Mouse (Mus musculus): ENCODE measurements at regions not wholly inside any gene's neighbourhood (a gene's known extent, or its start where the extent isn't known, plus 50 kb on each side); places are given as distances from the start of the nearest gene placed in this dataset.

DNA sequence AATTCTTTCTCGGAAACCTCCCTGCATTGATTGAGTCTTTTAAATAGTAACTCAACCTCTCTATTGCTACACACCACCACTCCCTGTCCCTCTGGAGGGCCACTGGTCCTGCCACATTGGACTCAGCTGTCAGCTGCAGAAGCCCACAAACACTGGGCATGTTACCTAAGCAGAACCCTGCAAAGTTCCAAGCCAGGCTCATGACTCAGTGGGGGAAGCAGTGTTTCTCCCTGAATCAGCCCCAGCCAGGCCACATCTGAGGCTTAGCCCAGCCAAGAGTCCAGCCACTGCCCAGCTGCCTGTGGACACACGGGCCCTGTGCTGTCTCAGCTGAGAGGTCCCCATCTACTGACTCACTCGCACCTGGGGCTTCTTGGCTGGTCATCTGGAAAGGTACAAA is 234.8 kb upstream of the Fn1 start:
- 71% methylated on average over 3 of the region's 3 CpGs for WGBS
- H3K9me3 ChIP-seq (ENCODE audit: control insufficient read depth, low read length) = no peaks in the 10 kb centered on the region
- H3K36me3 ChIP-seq (ENCODE audit: control insufficient read depth, insufficient read depth, low read length) = no peaks in the 10 kb centered on the region
- no peak overlapping the region for H3K27ac ChIP-seq (ENCODE audit: low read length)
- H3K9ac ChIP-seq (ENCODE audit: low read depth, low read length) = no peak overlapping the region
- no peaks in the 10 kb centered on the region for H3K4me1 ChIP-seq (ENCODE audit: control insufficient read depth, insufficient read depth, low read length)
- H3K27me3 ChIP-seq (replicated peaks; ENCODE audit: control insufficient read depth, insufficient read depth, low read length) = no peaks in the 10 kb centered on the region
- ATAC-seq = peak; percentile 37; the same call in 1 of the 2 replicates
- no peak overlapping the region for H3K4me3 ChIP-seq (ENCODE audit: low read length)
- H3K4me2 ChIP-seq (ENCODE audit: low read depth, low read length) = no peak overlapping the region

- H3K4me2 ChIP-seq (ENCODE audit: low read depth, low read length) = peak overlapping the region; percentile 28; the same call in 1 of the 2 replicates
- H3K4me1 ChIP-seq (ENCODE audit: control insufficient read depth, insufficient read depth, low read length) = no peaks in the 10 kb centered on the region
- ATAC-seq = peak; percentile 93
- no peaks in the 10 kb centered on the region for H3K36me3 ChIP-seq (ENCODE audit: control insufficient read depth, insufficient read depth, low read length)
- H3K27me3 ChIP-seq (replicated peaks; ENCODE audit: control insufficient read depth, insufficient read depth, low read length) = no peaks in the 10 kb centered on the region
- H3K9ac ChIP-seq (ENCODE audit: low read depth, low read length) = no peak overlapping the region
- no peak overlapping the region for H3K27ac ChIP-seq (ENCODE audit: low read length)
- no peaks in the 10 kb centered on the region for H3K9me3 ChIP-seq (ENCODE audit: control insufficient read depth, low read length)
- no peak overlapping the region for H3K4me3 ChIP-seq (ENCODE audit: low read length)
- WGBS = 64% methylated on average over 6 of the region's 6 CpGs
Measured at GRCm38 (mm10) chr1:71886903-71887302, 233.9 kb upstream of the Fn1 start.

- no peak for ATAC-seq
- Histone ChIP-seq H3K4me2 (ENCODE audit: low read depth, low read length) (no peak overlapping the region), H3K36me3 (ENCODE audit: control insufficient read depth, insufficient read depth, low read length) (no peaks in the 10 kb centered on the region), H3K4me3 (ENCODE audit: low read length) (no peak overlapping the region), H3K9me3 (ENCODE audit: control insufficient read depth, low read length) (no peaks in the 10 kb centered on the region), H3K4me1 (ENCODE audit: control insufficient read depth, insufficient read depth, low read length) (no peaks in the 10 kb centered on the region), H3K27ac (ENCODE audit: low read length) (no peak overlapping the region), H3K9ac (ENCODE audit: low read depth, low read length) (no peak overlapping the region), H3K27me3 (replicated peaks; ENCODE audit: control insufficient read depth, insufficient read depth, low read length) (no peaks in the 10 kb centered on the region)
- WGBS = 61% methylated on average over 5 of the region's 5 CpGs
Measured at GRCm38 (mm10) chr1:71886233-71886632, 233.2 kb upstream of the Fn1 start.

DNA sequence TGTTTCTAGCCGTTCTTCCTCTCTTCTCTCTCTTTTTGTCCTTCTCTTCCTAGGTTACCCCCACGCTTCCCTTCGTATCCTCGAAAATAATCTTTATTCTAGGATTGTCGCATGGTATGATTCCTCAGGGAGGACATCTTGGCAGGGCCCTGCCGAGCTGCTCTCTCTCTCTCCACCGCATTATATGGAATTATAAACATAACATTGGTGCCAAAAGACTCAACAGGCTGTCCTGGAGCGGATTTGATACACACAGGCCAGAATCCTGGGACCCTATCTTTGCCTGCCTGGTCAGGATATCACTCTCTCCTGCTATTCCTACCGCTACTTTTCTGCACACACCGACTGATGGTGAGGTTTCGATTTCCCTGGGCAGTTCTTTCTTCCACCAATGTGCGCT is 228.9 kb upstream of the Fn1 start:
- Histone ChIP-seq H3K27me3 (replicated peaks; ENCODE audit: control insufficient read depth, insufficient read depth, low read length) (no peaks in the 10 kb centered on the region), H3K4me1 (ENCODE audit: control insufficient read depth, insufficient read depth, low read length) (no peaks in the 10 kb centered on the region), H3K4me3 (ENCODE audit: low read length) (no peak overlapping the region), H3K9me3 (ENCODE audit: control insufficient read depth, low read length) (no peaks in the 10 kb centered on the region), H3K27ac (ENCODE audit: low read length) (no peak overlapping the region), H3K9ac (ENCODE audit: low read depth, low read length) (no peak overlapping the region), H3K36me3 (ENCODE audit: control insufficient read depth, insufficient read depth, low read length) (no peaks in the 10 kb centered on the region), H3K4me2 (ENCODE audit: low read depth, low read length) (no peak overlapping the region)
- WGBS = 77% methylated on average over 12 of the region's 12 CpGs
- ATAC-seq = no peak

DNA sequence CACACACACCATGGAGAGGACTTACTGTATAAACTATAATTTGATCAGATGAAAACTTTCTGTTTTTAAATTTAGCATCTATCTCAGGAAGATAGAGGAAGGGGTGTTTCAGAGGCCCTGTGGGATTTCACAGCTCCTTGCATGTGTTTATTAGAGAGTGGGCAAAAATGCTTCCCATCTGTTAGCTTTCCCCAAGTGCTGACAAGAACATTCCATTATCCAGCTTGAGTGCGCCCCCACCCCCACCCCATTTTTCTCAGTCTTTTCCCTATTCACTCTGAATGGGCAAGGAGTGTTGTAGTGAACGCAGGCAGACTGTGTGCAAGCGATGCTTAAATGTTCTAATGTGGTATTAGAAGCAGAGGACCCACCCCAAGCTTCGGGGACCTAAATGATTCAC is 228.2 kb upstream of the Fn1 start:
- Histone ChIP-seq H3K9ac (ENCODE audit: low read depth, low read length) (no peak overlapping the region), H3K4me1 (ENCODE audit: control insufficient read depth, insufficient read depth, low read length) (no peaks in the 10 kb centered on the region), H3K27me3 (replicated peaks; ENCODE audit: control insufficient read depth, insufficient read depth, low read length) (no peaks in the 10 kb centered on the region), H3K27ac (ENCODE audit: low read length) (no peak overlapping the region), H3K36me3 (ENCODE audit: control insufficient read depth, insufficient read depth, low read length) (no peaks in the 10 kb centered on the region), H3K4me2 (ENCODE audit: low read depth, low read length) (no peak overlapping the region), H3K4me3 (ENCODE audit: low read length) (no peak overlapping the region), H3K9me3 (ENCODE audit: control insufficient read depth, low read length) (no peaks in the 10 kb centered on the region)
- WGBS = 79% methylated on average over 4 of the region's 4 CpGs
- ATAC-seq = no peak

DNA sequence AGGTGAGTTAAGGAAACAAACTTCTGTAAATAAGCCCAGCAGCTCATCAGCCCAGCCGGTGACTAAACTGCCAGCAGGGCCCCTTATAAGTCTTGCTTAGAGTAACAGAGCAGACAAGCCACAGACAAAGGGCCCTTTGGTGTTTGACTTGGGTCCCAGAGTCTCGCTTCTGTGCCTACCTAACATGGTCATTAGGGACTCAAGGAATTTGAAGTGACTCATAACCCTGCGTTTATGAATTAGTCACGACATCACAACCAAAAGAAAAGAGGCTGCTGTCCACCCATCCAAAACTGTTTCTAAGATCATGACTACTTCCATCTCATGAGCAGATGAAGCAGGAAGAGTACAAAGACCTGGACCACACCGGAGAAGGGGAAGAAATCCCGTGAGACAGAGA is 227.5 kb upstream of the Fn1 start:
- Histone ChIP-seq H3K27me3 (replicated peaks; ENCODE audit: control insufficient read depth, insufficient read depth, low read length) (no peaks in the 10 kb centered on the region), H3K27ac (ENCODE audit: low read length) (no peak overlapping the region), H3K9me3 (ENCODE audit: control insufficient read depth, low read length) (no peaks in the 10 kb centered on the region), H3K9ac (ENCODE audit: low read depth, low read length) (no peak overlapping the region), H3K4me1 (ENCODE audit: control insufficient read depth, insufficient read depth, low read length) (no peaks in the 10 kb centered on the region), H3K36me3 (ENCODE audit: control insufficient read depth, insufficient read depth, low read length) (no peaks in the 10 kb centered on the region), H3K4me2 (ENCODE audit: low read depth, low read length) (no peak overlapping the region), H3K4me3 (ENCODE audit: low read length) (no peak overlapping the region)
- 56% methylated on average over 6 of the region's 6 CpGs for WGBS
- ATAC-seq = no peak

DNA sequence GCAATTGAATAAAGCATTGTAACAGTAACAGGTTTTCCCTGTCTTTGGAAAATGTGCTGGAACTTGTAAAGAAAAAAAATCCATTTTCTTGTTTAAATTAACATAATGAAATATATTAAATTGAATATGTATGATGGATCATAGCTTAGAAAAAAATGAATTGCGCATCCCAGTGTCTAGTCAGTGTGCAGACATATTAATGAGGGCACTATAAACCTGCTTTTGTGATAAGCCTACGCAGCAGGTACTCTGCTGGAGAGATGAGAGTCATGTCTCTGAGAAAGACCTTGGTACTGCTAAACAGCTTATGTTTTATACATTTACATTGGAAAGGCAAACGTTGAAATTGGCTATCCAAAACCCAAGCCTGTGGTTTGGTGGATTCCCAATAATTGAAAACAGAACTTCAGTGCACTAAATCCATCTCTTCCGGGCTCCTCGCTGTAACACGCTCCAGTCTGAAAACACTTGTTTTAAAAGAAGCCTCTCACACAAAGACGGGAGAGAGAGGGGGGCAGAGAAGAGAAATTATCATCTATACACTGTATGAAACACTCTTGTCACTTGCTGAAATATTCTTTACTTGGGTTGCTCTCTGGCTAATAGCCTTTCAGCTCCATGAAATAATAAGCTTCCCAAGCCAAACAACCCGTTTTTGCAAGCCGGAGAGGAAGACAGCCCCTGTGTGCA is 223.9 kb upstream of the Fn1 start:
- Histone ChIP-seq H3K4me1 (ENCODE audit: control insufficient read depth, insufficient read depth, low read length) (no peaks in the 10 kb centered on the region), H3K4me3 (ENCODE audit: low read length) (no peak overlapping the region), H3K4me2 (ENCODE audit: low read depth, low read length) (no peak overlapping the region), H3K27me3 (replicated peaks; ENCODE audit: control insufficient read depth, insufficient read depth, low read length) (no peaks in the 10 kb centered on the region), H3K36me3 (ENCODE audit: control insufficient read depth, insufficient read depth, low read length) (no peaks in the 10 kb centered on the region), H3K27ac (ENCODE audit: low read length) (no peak overlapping the region), H3K9me3 (ENCODE audit: control insufficient read depth, low read length) (no peaks in the 10 kb centered on the region), H3K9ac (ENCODE audit: low read depth, low read length) (no peak overlapping the region)
- WGBS = 74% methylated on average over 9 of the region's 9 CpGs
- ATAC-seq = no peak

DNA sequence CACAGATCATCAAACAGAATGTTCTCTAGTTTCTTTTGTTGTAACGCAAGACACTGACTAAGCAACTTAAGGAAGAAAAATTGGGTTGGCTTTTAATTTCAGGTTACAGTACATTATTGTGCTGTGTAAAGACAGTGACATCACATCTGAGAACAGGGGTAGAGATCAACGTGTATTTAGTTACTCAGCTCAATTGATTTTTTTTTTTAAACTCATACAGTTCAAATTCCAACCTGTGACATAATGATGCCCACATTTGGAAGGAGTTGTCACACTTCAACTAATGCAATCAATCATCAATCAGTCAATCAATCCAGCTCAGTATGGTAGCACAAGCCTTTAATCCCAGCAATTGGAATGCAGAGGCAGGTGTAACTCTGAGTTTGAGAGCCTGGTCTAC is 221.0 kb upstream of the Fn1 start:
- H3K4me3 ChIP-seq (ENCODE audit: low read length) = no peak overlapping the region

GRCm38 (mm10) chr1:71865670-71866069 is 212.7 kb upstream of the Fn1 start:
- no peaks in the 10 kb centered on the region for H3K36me3 ChIP-seq (ENCODE audit: control insufficient read depth, insufficient read depth, low read length)
- 23% methylated on average over 4 of the region's 4 CpGs for WGBS
- no peaks in the 10 kb centered on the region for H3K9me3 ChIP-seq (ENCODE audit: control insufficient read depth, low read length)
- no peak overlapping the region for H3K27ac ChIP-seq (ENCODE audit: low read length)
- no peaks in the 10 kb centered on the region for H3K27me3 ChIP-seq (replicated peaks; ENCODE audit: control insufficient read depth, insufficient read depth, low read length)
- H3K4me1 ChIP-seq (ENCODE audit: control insufficient read depth, insufficient read depth, low read length) = 0 out of 2 replicates have a peak, but pooled peaks cover 5% of the 10 kb centered on the region
- no peak for ATAC-seq
- no peak overlapping the region for H3K4me2 ChIP-seq (ENCODE audit: low read depth, low read length)
- H3K9ac ChIP-seq (ENCODE audit: low read depth, low read length) = no peak overlapping the region
- H3K4me3 ChIP-seq (ENCODE audit: low read length) = no peak overlapping the region

More for the DNA sequence above, 221.0 kb upstream of the Fn1 start:
- Histone ChIP-seq H3K9me3 (ENCODE audit: control insufficient read depth, low read length) (no peaks in the 10 kb centered on the region), H3K27me3 (replicated peaks; ENCODE audit: control insufficient read depth, insufficient read depth, low read length) (no peaks in the 10 kb centered on the region), H3K9ac (ENCODE audit: low read depth, low read length) (no peak overlapping the region), H3K36me3 (ENCODE audit: control insufficient read depth, insufficient read depth, low read length) (no peaks in the 10 kb centered on the region), H3K27ac (ENCODE audit: low read length) (no peak overlapping the region), H3K4me1 (ENCODE audit: control insufficient read depth, insufficient read depth, low read length) (no peaks in the 10 kb centered on the region), H3K4me2 (ENCODE audit: low read depth, low read length) (no peak overlapping the region)
- 87% methylated on average over 2 of the region's 2 CpGs for WGBS
- no peak for ATAC-seq

GRCm38 (mm10) chr1:71864749-71865148 is 211.7 kb upstream of the Fn1 start:
- H3K9ac ChIP-seq (ENCODE audit: low read depth, low read length) = no peak overlapping the region
- H3K4me3 ChIP-seq (ENCODE audit: low read length) = no peak overlapping the region
- H3K4me1 ChIP-seq (ENCODE audit: control insufficient read depth, insufficient read depth, low read length) = 0 out of 2 replicates have a peak, but pooled peaks cover 5% of the 10 kb centered on the region
- no peaks in the 10 kb centered on the region for H3K9me3 ChIP-seq (ENCODE audit: control insufficient read depth, low read length)
- H3K27ac ChIP-seq (ENCODE audit: low read length) = no peak overlapping the region
- no peak for ATAC-seq
- no peaks in the 10 kb centered on the region for H3K36me3 ChIP-seq (ENCODE audit: control insufficient read depth, insufficient read depth, low read length)
- WGBS = 67% methylated on average over 9 of the region's 9 CpGs
- H3K27me3 ChIP-seq (replicated peaks; ENCODE audit: control insufficient read depth, insufficient read depth, low read length) = no peaks in the 10 kb centered on the region
- H3K4me2 ChIP-seq (ENCODE audit: low read depth, low read length) = no peak overlapping the region
